Mouse (Mus musculus) B cell, adult 67 days (primary cell): ENCODE data around the gene Plcl1. TPM values are rescaled to one million over a fixed set of nuclear protein-coding genes. Genes with fewer than 3 reads are reported as not detected.

Experiments used
- total RNA-seq, 2 experiments: library from RNA; stranded (reverse); gene quantifications; 4 replicates each; pipeline ENCODE4 v1.2.4; 2023

Gene Plcl1
- 1 to 10 TPM in 1 of 2 experiments, under 1 TPM in 1; 0.58 to 1.7 TPM for total RNA-seq

GRCm38 (mm10) chr1:55405272-55406022, at the start of gene Plcl1:
Plcl1 (plus strand) TSS chr1:55405921.

GRCm38 (mm10) chr1:55363044-55363565, 42.6 kb upstream of the Plcl1 start, which contains the start of gene Boll:
Boll (minus strand) TSS chr1:55363469.

Other genes with a start within 250 kb of the Plcl1 start
- 10 to 100 TPM; 11.0 to 11.3 TPM for gene Rftn2, start 179.1 kb upstream of the Plcl1 start, total RNA-seq
- 10 to 100 TPM; 13.4 to 15.6 TPM for gene Mars2, start 168.7 kb upstream of the Plcl1 start, total RNA-seq
- gene Boll, start 42.5 kb upstream of the Plcl1 start, total RNA-seq = 1 to 10 TPM in 1 of 2 experiments, under 1 TPM in 1; 0.56 to 1.7 TPM